Mouse (Mus musculus) megakaryocyte, embryonic 14.5 days (primary cell): ENCODE measurements at regions not wholly inside any gene's neighbourhood (a gene's known extent, or its start where the extent isn't known, plus 50 kb on each side); places are given as distances from the start of the nearest gene placed in this dataset.

Source experiments
- H3K27me3 ChIP-seq: replicated peaks from 2 replicates; pipeline ENCODE3; 2012; ENCODE audit warnings: inconsistent platforms
- H3K36me3 ChIP-seq: replicated peaks from 2 replicates; pipeline ENCODE3; 2012; ENCODE audit warnings: low read length, inconsistent platforms, mixed read lengths
- H3K4me1 ChIP-seq: 2 replicates; pipeline ENCODE4 v1.6.1; 2012; ENCODE audit warnings: inconsistent platforms
- H3K4me3 ChIP-seq: replicated peaks from 2 replicates; pipeline ENCODE3; 2012; ENCODE audit warnings: moderate library complexity, mild to moderate bottlenecking, inconsistent platforms
- H3K9me3 ChIP-seq: 2 replicates; pipeline ENCODE4 v1.6.1; 2012; ENCODE audit warnings: inconsistent platforms
- FLI1 ChIP-seq: IDR thresholded peaks from 2 replicates; pipeline ENCODE4 v1.6.1; 2012; ENCODE audit warnings: low read length, inconsistent platforms, mixed read lengths
- GATA1 ChIP-seq: IDR thresholded peaks from 3 replicates; pipeline ENCODE4 v1.6.1; 2012; ENCODE audit warnings: mixed read lengths, low read length, inconsistent platforms, borderline replicate concordance

DNA sequence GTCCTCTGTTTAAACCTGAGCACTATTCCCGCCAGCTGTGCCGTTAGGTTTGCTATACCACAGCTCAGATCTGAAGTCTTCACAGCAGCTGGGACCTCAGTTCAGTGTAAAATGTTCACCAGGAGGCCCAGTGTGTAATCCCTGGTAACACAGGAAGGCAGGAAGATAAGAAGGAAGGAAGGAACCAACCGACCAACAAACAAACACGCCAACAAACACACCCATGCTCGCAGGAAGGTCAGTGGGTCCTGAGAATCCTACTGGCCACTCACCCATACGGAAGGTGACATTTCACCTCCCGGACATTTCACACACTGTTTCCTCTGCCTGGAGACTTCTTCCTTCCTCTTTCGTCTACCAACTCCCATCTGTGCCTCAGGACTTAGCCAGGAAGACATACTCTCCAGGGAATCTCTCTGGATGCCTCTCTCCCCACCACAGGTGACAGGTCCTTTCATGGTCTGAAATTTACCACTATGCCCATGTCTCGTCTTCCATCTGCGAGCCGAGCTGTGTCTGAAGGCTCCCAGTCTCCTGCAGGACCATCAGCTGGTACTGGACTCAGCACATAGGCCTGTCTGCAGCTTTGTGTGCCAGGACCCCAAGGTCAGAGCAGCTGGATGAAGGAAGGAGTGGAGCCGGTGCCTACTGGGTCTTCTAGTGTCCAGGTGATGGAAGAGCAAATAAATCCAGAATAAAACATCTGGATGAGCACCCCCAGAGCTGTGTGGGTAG, 61.1 kb upstream of the Xpa start:
- peaks cover 31% of the 10 kb centered on the region for H3K27me3 ChIP-seq
- no peaks in the 10 kb centered on the region for H3K9me3 ChIP-seq
- TF ChIP-seq FLI1: no peak
- H3K4me3 ChIP-seq: no peak overlapping the region
- H3K4me1 ChIP-seq: peaks cover 24% of the 10 kb centered on the region
- H3K36me3 ChIP-seq: no peaks in the 10 kb centered on the region

DNA sequence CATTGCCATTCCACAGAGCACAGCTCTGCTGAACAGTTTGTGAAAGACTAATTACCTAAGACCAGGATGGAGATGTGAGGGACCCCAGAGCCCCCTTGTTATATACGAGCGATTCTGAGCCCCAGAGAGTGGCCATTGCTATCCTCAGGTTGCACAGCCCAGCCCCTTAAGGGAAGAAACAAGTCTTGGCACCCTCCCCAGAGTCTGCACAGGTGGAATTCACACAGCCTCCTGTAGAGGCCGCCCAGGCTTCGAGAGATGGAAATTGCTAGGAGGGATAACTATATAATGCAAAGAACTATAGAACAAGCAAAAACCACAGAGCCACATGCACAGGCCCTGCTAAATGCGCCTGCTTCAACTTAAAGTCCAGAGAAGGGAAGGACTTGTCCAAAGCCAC, 62.7 kb upstream of the Xpa start:
- Histone ChIP-seq H3K4me3 (no peak overlapping the region), H3K9me3 (no peaks in the 10 kb centered on the region), H3K27me3 (peaks cover 37% of the 10 kb centered on the region), H3K4me1 (peaks cover 24% of the 10 kb centered on the region), H3K36me3 (no peaks in the 10 kb centered on the region)
- no peak for TF ChIP-seq GATA1

DNA sequence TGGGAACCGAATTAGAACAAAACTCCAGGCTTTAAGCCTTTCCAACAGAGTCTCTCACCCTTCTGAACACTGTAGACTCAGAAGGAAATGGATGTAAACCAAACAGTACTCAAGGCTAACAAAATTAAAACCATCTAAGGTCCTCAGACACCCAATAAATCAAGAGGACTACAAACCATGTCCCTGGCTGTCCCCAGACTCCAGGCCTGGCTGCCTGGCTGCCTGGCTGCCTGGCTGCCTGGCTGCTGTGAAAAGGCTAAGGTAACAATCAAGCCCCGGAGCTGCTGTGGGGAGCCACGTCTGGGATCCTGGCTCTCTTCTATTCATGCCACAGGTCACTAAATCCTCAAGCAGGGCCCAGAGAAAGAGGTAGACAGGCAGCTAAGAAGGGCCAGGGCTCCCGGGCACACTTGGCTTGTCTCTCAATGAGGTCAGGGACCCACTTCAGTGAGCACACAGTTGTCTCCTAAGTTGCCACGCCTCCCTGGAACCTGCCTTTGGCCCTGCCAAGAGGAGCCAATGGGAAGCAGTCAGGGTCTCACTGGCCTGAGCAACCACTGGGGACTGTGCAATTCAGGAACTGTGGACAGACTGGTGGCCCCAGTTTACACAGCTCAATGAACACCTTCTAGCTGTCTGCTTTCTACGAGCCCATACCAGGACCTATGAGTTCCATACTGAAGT, 72.6 kb upstream of the Xpa start:
- Histone ChIP-seq H3K4me3 (peak overlapping the region; percentile 42), H3K27me3 (peaks cover 50% of the 10 kb centered on the region), H3K9me3 (no peaks in the 10 kb centered on the region), H3K36me3 (no peaks in the 10 kb centered on the region), H3K4me1 (peaks cover 72% of the 10 kb centered on the region)
- TF ChIP-seq FLI1 (no peak), GATA1 (no peak)

DNA sequence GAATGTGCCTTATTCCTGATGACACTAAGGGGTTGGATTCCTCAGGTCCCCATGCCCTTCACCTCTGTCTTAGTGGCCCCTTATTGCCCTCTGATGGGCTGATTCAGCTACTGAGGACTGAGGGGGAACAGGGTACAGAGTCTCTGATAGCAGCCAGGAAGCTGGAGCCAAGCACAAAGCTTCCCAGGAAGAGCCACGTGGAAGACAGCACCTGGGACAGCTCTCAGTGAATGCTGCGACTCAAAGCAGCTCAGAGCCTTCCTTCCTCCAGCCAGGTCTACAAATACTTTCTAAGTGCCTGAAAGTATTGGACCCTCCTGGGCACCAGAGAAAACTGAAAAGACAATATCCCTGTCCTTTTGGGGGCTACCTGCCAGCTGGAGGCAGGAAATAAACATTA, 72.3 kb upstream of the Foxe1 start:
- no peak overlapping the region for H3K4me3 ChIP-seq
- peaks cover 49% of the 10 kb centered on the region for H3K27me3 ChIP-seq
- no peak for TF ChIP-seq FLI1
- TF ChIP-seq GATA1: no peak
- H3K4me1 ChIP-seq: peaks cover 69% of the 10 kb centered on the region
- no peaks in the 10 kb centered on the region for H3K9me3 ChIP-seq
- no peaks in the 10 kb centered on the region for H3K36me3 ChIP-seq

DNA sequence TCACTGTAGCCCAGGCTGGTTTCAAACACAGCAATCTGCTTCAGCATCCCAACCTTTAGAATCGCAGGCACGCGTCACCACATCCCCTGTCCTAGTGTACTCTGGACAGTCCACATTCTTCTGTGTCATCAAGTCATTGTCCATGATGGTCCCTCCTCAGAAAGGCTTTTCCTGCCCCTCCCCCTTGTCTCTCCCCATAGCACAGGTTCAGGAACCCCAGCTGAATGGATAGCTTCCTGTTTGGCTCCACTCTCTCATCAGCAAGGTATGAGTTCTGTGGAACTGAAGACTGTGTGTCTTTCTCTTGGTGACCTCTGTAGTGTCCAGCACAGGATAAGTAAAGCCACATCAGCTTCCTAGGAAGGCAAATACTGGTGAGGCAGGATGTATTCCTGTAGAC, 67.6 kb upstream of the Foxe1 start:
- Histone ChIP-seq H3K4me1 (peaks cover 42% of the 10 kb centered on the region), H3K36me3 (no peaks in the 10 kb centered on the region), H3K27me3 (peaks cover 54% of the 10 kb centered on the region)

DNA sequence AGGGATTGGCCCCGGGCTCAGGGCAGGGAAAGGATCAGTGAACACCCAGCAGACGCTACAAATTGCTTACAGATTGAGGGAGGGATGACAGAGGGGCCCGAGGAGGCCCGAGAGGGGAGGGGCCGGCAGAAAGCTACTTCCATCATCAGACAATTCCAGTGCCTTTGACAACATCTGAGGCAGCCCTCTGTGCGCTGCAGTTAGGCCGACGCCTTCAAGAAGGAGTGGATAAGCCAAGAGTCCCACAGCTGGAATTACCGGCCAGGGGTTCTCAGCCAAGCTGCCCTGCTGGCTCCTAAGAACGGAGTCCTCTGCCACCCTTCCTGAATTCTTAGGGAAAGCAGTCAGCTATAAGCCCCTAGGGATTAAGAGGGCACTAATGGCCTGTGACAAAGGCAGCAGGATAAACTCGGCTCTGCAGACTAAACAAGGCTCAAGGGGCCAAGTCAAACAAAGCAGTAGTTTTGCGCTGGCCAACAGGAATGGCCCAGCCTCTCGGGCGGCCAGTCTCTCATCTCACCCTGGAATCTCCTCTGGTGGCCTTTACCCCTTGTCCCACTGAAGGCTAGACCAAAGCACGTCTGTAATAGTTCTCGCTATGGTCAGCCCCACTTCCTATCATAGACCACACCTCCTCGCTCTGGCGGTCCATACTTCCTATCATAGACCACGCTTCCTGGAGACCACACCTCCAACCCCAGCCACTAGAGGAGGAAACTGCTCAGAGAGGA, 66.4 kb upstream of the Foxe1 start:
- peaks cover 6% of the 10 kb centered on the region for H3K9me3 ChIP-seq
- H3K27me3 ChIP-seq: peaks cover 50% of the 10 kb centered on the region
- H3K4me1 ChIP-seq: peaks cover 36% of the 10 kb centered on the region
- peak overlapping the region; percentile 67 for H3K4me3 ChIP-seq
- TF ChIP-seq GATA1 (no peak), FLI1 (no peak)
- no peaks in the 10 kb centered on the region for H3K36me3 ChIP-seq

More for the DNA sequence above, 67.6 kb upstream of the Foxe1 start:
- no peak for TF ChIP-seq FLI1
- TF ChIP-seq GATA1: no peak
- H3K9me3 ChIP-seq: peaks cover 3% of the 10 kb centered on the region
- H3K4me3 ChIP-seq: no peak overlapping the region

DNA sequence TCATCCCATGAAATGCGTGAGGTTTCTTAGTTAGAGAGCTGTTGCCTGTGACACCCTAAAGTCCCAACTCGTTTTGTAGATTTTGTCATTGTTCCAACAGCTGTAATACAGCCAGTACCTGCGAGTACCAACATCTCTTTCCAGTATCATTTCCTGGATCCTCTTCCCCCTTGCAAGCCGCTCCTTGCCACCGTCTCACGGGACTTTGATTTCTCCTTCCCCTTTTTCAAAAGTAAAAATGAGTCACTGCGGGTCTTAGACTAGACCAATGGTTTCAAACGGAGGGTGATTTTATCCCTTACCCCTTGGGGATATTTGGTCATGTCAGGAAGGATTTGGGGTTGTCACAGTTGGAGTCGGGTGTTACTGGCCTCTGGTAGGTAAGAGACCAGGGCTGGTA, 56.5 kb upstream of the Foxe1 start:
- H3K9me3 ChIP-seq: peaks cover 7% of the 10 kb centered on the region; the same call in 1 of the 2 replicates
- H3K27me3 ChIP-seq: peaks cover 25% of the 10 kb centered on the region
- H3K4me3 ChIP-seq: no peak overlapping the region
- TF ChIP-seq FLI1: no peak
- TF ChIP-seq GATA1: no peak
- H3K4me1 ChIP-seq: 0 out of 2 replicates have a peak, but pooled peaks cover 4% of the 10 kb centered on the region
- H3K36me3 ChIP-seq: no peaks in the 10 kb centered on the region

DNA sequence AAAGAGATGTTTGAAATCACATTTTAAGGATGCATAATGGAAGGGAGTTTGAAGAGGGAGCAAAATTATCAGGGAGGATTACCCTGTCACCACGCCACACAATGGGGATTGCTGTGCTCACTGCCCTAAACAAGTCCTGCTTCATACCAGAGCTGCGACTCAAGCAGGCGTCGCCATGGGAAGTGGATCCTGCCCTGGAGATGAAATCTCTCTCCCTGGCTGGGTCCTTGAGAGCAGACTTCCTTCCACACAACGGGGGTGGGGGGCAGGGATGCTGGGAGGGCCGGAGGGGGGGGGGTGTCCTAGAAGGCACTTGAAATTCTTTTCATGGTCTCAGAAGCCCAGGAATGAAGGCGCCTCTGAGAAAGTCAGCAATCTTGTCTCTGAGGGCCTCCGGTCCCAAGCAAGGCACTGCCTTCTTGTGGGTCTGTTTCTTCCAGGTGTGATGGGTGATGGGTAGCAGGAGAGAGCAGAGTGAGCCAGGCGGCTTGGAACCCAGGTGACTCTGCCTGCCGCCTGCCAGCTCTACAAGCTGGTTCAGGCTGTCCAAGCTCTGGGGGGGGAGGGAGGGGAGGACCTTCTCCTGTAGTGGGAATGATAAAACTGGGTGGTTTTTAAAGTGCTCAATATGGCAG, 51.7 kb upstream of the Foxe1 start:
- Histone ChIP-seq H3K4me1 (0 out of 2 replicates have a peak, but pooled peaks cover 4% of the 10 kb centered on the region), H3K9me3 (peaks cover 7% of the 10 kb centered on the region; the same call in 1 of the 2 replicates), H3K36me3 (no peaks in the 10 kb centered on the region), H3K27me3 (peaks cover 41% of the 10 kb centered on the region), H3K4me3 (no peak overlapping the region)
- TF ChIP-seq GATA1 (no peak), FLI1 (no peak)
